Mouse (Mus musculus) liver, embryonic 14.5 days (tissue): Measurements from ENCODE around the gene Fcamr. TPM values are rescaled to one million over a fixed set of nuclear protein-coding genes. Genes with fewer than 3 reads are reported as not detected.

Source experiments
- ATAC-seq: fragments of 200-750 bp; cut with Nextera tagmentation; 2 replicates; pipeline ENCODE4 v1.8.0; 2017; ENCODE audit warnings: moderate number of reproducible peaks, mild to moderate bottlenecking, moderate library complexity; ENCODE audit not compliant: insufficient read depth
- DNase-seq, 3 experiments: peaks; one replicate each; pipeline ENCODE4 v3.0.0-alpha.2; 2012 to 2013; ENCODE audit warnings: low read depth in 3 of 3, low spot score in 3 of 3
- H3K27ac ChIP-seq: fragments of 300-500 bp; sonication (generic); 2 replicates; pipeline ENCODE4 v1.5.1; 2014; ENCODE audit warnings: moderate library complexity, mild to moderate bottlenecking, control low read depth, inconsistent platforms
- H3K27me3 ChIP-seq: fragments of 300-500 bp; sonication (generic); 2 replicates; pipeline ENCODE4 v1.6.1; 2014; ENCODE audit warnings: mild to moderate bottlenecking, low read length, moderate library complexity; ENCODE audit not compliant: control insufficient read depth, insufficient read depth
- H3K36me3 ChIP-seq: fragments of 300-500 bp; sonication (generic); replicated peaks from 2 replicates; pipeline ENCODE4 v1.6.1; 2014; ENCODE audit warnings: low read depth; ENCODE audit not compliant: control insufficient read depth, insufficient read depth
- H3K4me1 ChIP-seq, 2 experiments: fragments of 200-500 bp in 1 of 2; fragments of 300-500 bp in 1 of 2; sonication (generic) in 1 of 2; replicated peaks; 2 replicates each; pipeline ENCODE4 v1.6.1; 2012 to 2014; ENCODE audit warnings: antibody characterized with exemption in 1 of 2, inconsistent platforms in 1 of 2, low read length in 1 of 2; ENCODE audit not compliant: control insufficient read depth in 2 of 2, insufficient read depth in 2 of 2
- H3K4me2 ChIP-seq: fragments of 300-500 bp; sonication (generic); 2 replicates; pipeline ENCODE4 v1.6.1; 2014; ENCODE audit warnings: low read depth, mild to moderate bottlenecking, control low read depth, moderate library complexity
- H3K4me3 ChIP-seq, 2 experiments: fragments of 200-500 bp in 1 of 2; fragments of 300-500 bp in 1 of 2; sonication (generic) in 1 of 2; 2 replicates each; pipeline ENCODE4 v1.5.1; 2012 to 2014; ENCODE audit warnings: low read depth in 2 of 2, low read length in 2 of 2, mild to moderate bottlenecking in 2 of 2, control low read depth in 1 of 2, inconsistent platforms in 1 of 2, moderate library complexity in 1 of 2; ENCODE audit not compliant: insufficient read depth in 1 of 2
- H3K9ac ChIP-seq: fragments of 300-500 bp; sonication (generic); replicated peaks from 2 replicates; pipeline ENCODE4 v1.6.1; 2014; ENCODE audit warnings: mild to moderate bottlenecking, control low read depth, moderate library complexity
- H3K9me3 ChIP-seq: fragments of 300-500 bp; sonication (generic); 2 replicates; pipeline ENCODE4 v1.6.1; 2016; ENCODE audit warnings: low read length, mixed read lengths; ENCODE audit not compliant: control insufficient read depth
- CTCF ChIP-seq: IDR thresholded peaks from 2 replicates; pipeline ENCODE4 v1.5.1; 2016; ENCODE audit warnings: antibody characterized with exemption, low read depth, control low read depth
- EP300 ChIP-seq: IDR thresholded peaks from 2 replicates; pipeline ENCODE4 v1.6.1; 2016; ENCODE audit warnings: antibody characterized with exemption, low read depth
- WGBS: fragments of 180-500 bp; shearing (Covaris S2); extraction: QIAGEN DNeasy Blood & Tissue Kit; methylation state at CpG from one replicate; pipeline ENCODE4 v1.1.7; 2014; ENCODE audit not compliant: insufficient replicate concordance; 5-methylcytosine and 5-hydroxymethylcytosine counted together
- polyA plus RNA-seq, 2 experiments: library from polyadenylated mRNA; depleted of rRNA in 1 of 2; stranded (reverse) in 1 of 2; unstranded in 1 of 2; fragments of >200 nt; fragmentation: Nextera tagmentation in 1 of 2; extraction: Ambion mirVana in 1 of 2; gene quantifications; 2 replicates each; pipeline versions ENCODE4 v1.2.1 to v1.2.3; 2012 to 2014

Fcamr gene
- polyA plus RNA-seq, 2 experiments = not detected

GRCm38 (mm10) chr1:130799399-130799798 is 1.3 kb upstream of the Fcamr start:
- ATAC-seq (no peak), DNase-seq (no peak)
- Histone ChIP-seq H3K4me1 (no peaks in the 10 kb centered on the region), H3K27me3 (no peaks in the 10 kb centered on the region), H3K9me3 (no peaks in the 10 kb centered on the region), H3K4me3 (no peak overlapping the region), H3K4me2 (no peak overlapping the region), H3K27ac (no peak overlapping the region), H3K9ac (no peak overlapping the region), H3K36me3 (no peaks in the 10 kb centered on the region)
- 55% methylated on average over 2 of the region's 2 CpGs for WGBS
- TF ChIP-seq EP300 = no peak
- TF ChIP-seq CTCF = no peak

GRCm38 (mm10) chr1:130801511-130801910 is 809 bp downstream of the Fcamr start:
- TF ChIP-seq EP300 = no peak
- no peak for TF ChIP-seq CTCF
- Histone ChIP-seq H3K9me3 (no peaks in the 10 kb centered on the region), H3K9ac (no peak overlapping the region), H3K27me3 (no peaks in the 10 kb centered on the region), H3K36me3 (no peaks in the 10 kb centered on the region), H3K4me2 (no peak overlapping the region), H3K4me1 (no peaks in the 10 kb centered on the region), H3K27ac (no peak overlapping the region), H3K4me3 (no peak overlapping the region)
- DNase-seq = no peak
- no peak for ATAC-seq
- 42% methylated on average over 2 of the region's 2 CpGs for WGBS

GRCm38 (mm10) chr1:130802976-130803375 is 2.3 kb downstream of the Fcamr start:
- Histone ChIP-seq H3K27me3 (no peaks in the 10 kb centered on the region), H3K4me1 (no peaks in the 10 kb centered on the region), H3K4me3 (no peak overlapping the region), H3K4me2 (no peak overlapping the region), H3K9me3 (no peaks in the 10 kb centered on the region), H3K9ac (no peak overlapping the region), H3K27ac (no peak overlapping the region), H3K36me3 (no peaks in the 10 kb centered on the region)
- WGBS = 49% methylated on average over 6 of the region's 6 CpGs
- TF ChIP-seq CTCF (no peak), EP300 (no peak)
- DNase-seq (no peak), ATAC-seq (no peak)

GRCm38 (mm10) chr1:130804279-130804678 is 3.6 kb downstream of the Fcamr start:
- H3K9me3 ChIP-seq = no peaks in the 10 kb centered on the region
- 53% methylated on average over 6 of the region's 6 CpGs for WGBS
- H3K4me2 ChIP-seq = no peak overlapping the region
- H3K9ac ChIP-seq = no peak overlapping the region
- no peak for TF ChIP-seq EP300
- no peak for TF ChIP-seq CTCF
- H3K4me1 ChIP-seq = no peaks in the 10 kb centered on the region
- ATAC-seq (no peak), DNase-seq (no peak)
- H3K36me3 ChIP-seq = no peaks in the 10 kb centered on the region
- H3K4me3 ChIP-seq = no peak overlapping the region
- no peaks in the 10 kb centered on the region for H3K27me3 ChIP-seq
- H3K27ac ChIP-seq = no peak overlapping the region

- ATAC-seq (no peak), DNase-seq (no peak)
- H3K4me3 ChIP-seq = no peak overlapping the region
- no peaks in the 10 kb centered on the region for H3K27me3 ChIP-seq
- no peaks in the 10 kb centered on the region for H3K9me3 ChIP-seq
- H3K9ac ChIP-seq = no peak overlapping the region
- H3K4me1 ChIP-seq = no peaks in the 10 kb centered on the region
- WGBS = 80% methylated on average over 3 of the region's 3 CpGs
- no peak overlapping the region for H3K4me2 ChIP-seq
- H3K36me3 ChIP-seq = no peaks in the 10 kb centered on the region
- no peak overlapping the region for H3K27ac ChIP-seq
- TF ChIP-seq CTCF (no peak), EP300 (no peak)
Measured at GRCm38 (mm10) chr1:130810906-130811305, 10.2 kb downstream of the Fcamr start.
